Mouse (Mus musculus): ENCODE results near the gene Cdh3.
"Not testable (repeated sequence)": the region's sequence is repeated elsewhere in the genome, so short reads cannot be mapped to it uniquely, and the experiment has no call there.

GRCm38 (mm10) chr8:106573168-106573567 lies 62.5 kb downstream of the Cdh3 start, which contains the start of gene Gm10073:
- TF ChIP-seq CTCF (conservative IDR thresholded peaks at IDR 0.05 in 1 of 2, IDR thresholded peaks at IDR 0.05 in 1 of 2; ENCODE audit: low read depth in 2 of 2, low read length in 2 of 2); RCOR1 (conservative IDR thresholded peaks at IDR 0.05; ENCODE audit: low read depth, low read length): not testable (repeated sequence)

All from CH12.LX (cell line).